Mouse (Mus musculus): ENCODE measurements around the gene Lrrc73. TPM values are rescaled to one million over a fixed set of nuclear protein-coding genes. Genes with fewer than 3 reads are reported as not detected.

The Lrrc73 gene
- polyA plus RNA-seq, 1 experiment from 2014 or later: 5.8 TPM

DNA sequence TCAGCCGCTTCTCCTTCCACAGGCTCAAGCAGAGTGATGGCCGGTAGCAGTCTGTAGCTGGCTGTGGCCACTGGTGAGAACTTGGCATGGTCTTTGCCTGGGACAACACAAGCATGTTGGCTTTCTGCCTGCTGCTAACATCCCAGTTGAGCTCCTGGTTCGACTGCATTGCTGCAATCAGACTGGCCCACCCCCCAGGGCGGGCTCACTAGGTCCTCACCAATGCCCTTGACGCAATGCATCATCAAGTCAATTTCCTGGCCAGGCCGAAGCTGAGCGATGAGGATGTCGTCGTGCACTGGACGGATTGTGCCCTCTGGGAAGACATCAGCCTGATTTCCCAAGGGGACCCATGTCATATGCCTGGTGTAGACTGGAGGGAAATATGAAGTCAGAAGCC lies 8.8 kb upstream of the Lrrc73 start:
- Histone ChIP-seq H3K36me3 (peaks cover 72% of the 10 kb centered on the region), H3K4me1 (replicated peaks) (peaks cover 26% of the 10 kb centered on the region), H3K9ac (no peak overlapping the region), H3K4me3 (no peak overlapping the region), H3K27ac (replicated peaks) (no peak overlapping the region), H3K9me3 (no peaks in the 10 kb centered on the region), H3K27me3 (no peaks in the 10 kb centered on the region), H3K4me2 (no peak overlapping the region)
- ATAC-seq (ENCODE audit: low read depth): no peak
- 71% methylated on average over 10 of the region's 10 CpGs for whole genome bisulfite sequencing

DNA sequence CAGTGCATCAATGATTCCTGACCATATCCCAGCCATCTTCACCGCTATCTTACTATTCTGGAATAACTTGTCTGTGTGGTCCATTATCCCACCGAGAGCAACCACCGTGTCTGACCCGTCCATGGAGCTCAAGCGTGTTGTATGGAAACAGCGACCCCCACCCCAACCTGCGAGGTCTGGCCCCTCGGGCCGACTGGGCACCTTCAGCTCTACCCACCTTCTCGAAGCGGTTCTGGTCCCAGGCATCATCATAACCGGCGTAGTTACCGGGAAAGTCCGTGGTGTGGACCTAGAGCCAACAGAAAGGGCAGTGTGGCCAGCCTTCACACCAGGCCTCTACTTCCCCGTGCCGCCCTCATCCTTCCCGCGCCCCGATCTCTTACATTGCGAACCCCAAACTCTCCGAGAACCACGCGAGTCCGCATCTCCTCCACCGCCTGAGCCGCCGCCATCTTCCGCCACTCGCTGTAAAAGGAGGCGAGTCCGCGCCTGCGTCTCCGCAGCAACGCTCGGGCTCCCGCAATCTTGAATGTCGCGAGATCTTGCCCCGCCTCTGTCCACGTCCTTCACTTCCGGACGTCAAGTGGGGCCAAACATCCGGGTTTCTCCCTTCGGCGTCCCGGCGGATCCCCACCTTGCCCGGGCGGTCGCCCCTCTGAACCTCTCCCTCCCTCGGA lies 5.7 kb upstream of the Lrrc73 start, which contains the start of the genes Polr1c and Yipf3:
Gene Polr1c (minus strand): TSS at position 543 of the 677 bp plus-strand sequence.
Gene Yipf3 (plus strand): TSS at position 569 of the 677 bp plus-strand sequence.
- peaks cover 36% of the 10 kb centered on the region for H3K4me1 ChIP-seq (replicated peaks)
- H3K9me3 ChIP-seq: no peaks in the 10 kb centered on the region
- peak within 1 kb of the TSS; percentile 81 for H3K4me3 ChIP-seq
- no peaks in the 10 kb centered on the region for H3K27me3 ChIP-seq
- WGBS: under 1% methylated on average over 53 of the region's 53 CpGs
- peak within 1 kb of the TSS; percentile 95 for H3K4me2 ChIP-seq
- peak; percentile 94 for ATAC-seq (ENCODE audit: low read depth)
- peaks cover 71% of the 10 kb centered on the region for H3K36me3 ChIP-seq
- H3K9ac ChIP-seq: peak within 1 kb of the TSS; percentile 97
- peak within 1 kb of the TSS; percentile 86 for H3K27ac ChIP-seq (replicated peaks)

DNA sequence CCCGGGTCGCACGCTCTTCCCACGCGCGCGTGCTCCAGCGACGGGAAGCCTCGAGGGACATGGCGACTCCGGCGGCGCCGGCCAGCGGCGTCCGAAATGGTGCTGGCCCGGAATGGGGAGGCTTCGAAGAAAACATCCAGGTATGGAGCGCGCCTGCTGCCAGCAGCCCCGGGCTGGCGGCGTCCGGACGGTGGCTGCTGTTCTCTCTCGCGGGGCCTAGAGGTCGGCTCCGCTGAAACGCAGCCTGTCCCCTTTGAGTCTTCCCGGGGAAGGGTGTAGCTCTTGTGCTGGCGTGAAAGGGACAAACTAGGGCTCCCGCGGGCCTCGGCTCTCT lies 5.2 kb upstream of the Lrrc73 start:
- Histone ChIP-seq H3K4me2 (peak overlapping the region; percentile 95), H3K27ac (replicated peaks) (peak overlapping the region; percentile 86), H3K4me1 (replicated peaks) (peaks cover 39% of the 10 kb centered on the region), H3K9ac (peak overlapping the region; percentile 97), H3K27me3 (no peaks in the 10 kb centered on the region), H3K9me3 (no peaks in the 10 kb centered on the region), H3K36me3 (peaks cover 66% of the 10 kb centered on the region), H3K4me3 (peak overlapping the region; percentile 81)
- ATAC-seq (ENCODE audit: low read depth): peak; percentile 60; the same call in 1 of the 2 replicates
- under 1% methylated on average over 37 of the region's 37 CpGs for WGBS

DNA sequence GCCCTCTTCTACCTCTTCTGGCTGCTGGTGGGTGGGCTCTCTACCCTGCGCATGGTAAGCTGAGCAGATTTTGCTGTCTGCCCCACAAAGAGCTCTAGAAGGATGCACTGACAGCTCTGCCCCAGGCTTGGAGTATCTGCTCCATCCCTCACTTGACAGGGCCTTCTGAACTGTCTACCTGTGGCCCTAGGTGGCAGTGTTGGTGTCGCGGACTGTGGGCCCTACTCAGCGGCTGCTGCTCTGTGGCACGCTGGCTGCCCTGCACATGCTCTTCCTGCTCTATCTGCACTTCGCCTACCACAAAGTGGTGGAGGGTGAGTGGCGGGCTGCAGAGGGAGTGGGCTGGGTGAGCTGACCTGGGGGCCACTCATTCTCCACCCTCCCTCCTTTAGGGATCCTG lies 2.2 kb upstream of the Lrrc73 start:
- Histone ChIP-seq H3K9ac (no peak overlapping the region), H3K4me3 (no peak overlapping the region), H3K4me1 (replicated peaks) (peaks cover 56% of the 10 kb centered on the region), H3K27me3 (peaks cover 7% of the 10 kb centered on the region), H3K9me3 (no peaks in the 10 kb centered on the region), H3K36me3 (peaks cover 36% of the 10 kb centered on the region), H3K27ac (replicated peaks) (no peak overlapping the region), H3K4me2 (no peak overlapping the region)
- no peak for ATAC-seq (ENCODE audit: low read depth)
- WGBS: 86% methylated on average over 7 of the region's 7 CpGs

DNA sequence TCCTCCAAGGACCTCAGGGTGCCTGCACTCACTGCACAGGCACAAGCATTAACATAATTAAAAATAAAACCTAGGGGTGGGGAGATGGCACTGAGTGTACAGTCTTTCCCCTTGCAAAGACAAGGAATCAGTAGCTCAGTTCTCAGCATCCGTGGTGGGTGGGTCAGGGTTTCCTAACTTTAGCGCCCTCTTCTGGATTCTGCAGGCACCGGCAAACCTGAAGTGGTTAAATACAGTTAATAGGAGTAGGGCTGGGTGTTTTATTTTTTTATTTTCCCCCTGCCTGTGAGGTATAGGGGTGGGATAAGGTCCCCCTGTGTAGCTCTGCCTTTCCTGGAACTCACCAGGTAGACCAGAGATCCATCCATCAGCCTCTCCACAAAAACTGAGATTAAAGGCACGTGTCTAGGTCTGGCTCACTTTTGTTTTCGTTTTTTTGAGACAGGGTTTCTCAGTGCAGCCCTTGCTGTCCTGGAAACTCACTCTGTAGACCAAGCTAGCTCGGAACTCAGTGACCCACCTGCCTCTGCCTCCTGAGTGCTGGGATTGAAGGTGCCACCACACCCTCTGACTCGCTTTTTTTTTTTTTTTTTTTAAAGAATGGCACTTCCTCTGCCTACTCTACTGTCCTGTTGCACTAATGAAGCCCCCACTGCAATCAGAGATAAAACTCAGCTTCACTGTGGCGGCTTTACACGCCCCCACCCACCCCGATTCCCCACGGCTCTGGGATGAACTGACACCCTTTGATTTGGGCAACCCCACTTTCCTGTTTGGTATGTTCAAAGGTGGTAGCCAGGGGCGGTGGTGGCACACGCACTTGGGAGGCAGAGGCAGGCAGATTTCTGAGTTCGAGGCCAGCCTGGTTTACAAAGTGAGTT lies 520 bp upstream of the Lrrc73 start:
- 56% methylated on average over 14 of the region's 14 CpGs for WGBS
- peaks cover 7% of the 10 kb centered on the region for H3K27me3 ChIP-seq
- peak overlapping the region; percentile 98 for H3K4me2 ChIP-seq
- H3K36me3 ChIP-seq: peaks cover 50% of the 10 kb centered on the region
- H3K9me3 ChIP-seq: no peaks in the 10 kb centered on the region
- peaks cover 45% of the 10 kb centered on the region for H3K4me1 ChIP-seq (replicated peaks)
- peak overlapping the region; percentile 86; the same call in 1 of the 2 replicates for H3K9ac ChIP-seq
- peak overlapping the region; percentile 81 for H3K27ac ChIP-seq (replicated peaks)
- peak; percentile 1; the same call in 1 of the 2 replicates for ATAC-seq (ENCODE audit: low read depth)
- peak overlapping the region; percentile 77 for H3K4me3 ChIP-seq

DNA sequence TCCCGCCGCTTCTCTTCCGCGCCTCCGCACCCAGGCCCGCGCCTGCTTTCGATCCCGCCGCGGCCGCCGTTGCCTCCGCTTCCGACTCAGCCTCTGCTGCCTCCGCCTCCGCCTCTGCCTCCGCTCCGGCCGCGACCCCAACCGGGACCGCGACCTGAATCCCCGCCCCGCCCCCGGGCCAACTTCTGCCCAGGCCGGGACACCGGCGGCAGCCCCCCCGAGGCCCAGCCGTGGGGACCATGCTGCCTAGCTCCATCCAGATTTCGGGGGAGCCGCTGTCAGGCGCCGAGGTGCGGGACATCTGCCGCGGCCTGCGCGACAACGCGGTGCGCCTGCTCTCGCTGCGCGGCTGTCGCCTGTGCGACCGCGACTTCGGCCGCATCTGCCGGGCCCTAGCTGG lies 775 bp downstream of the Lrrc73 start:
- ATAC-seq (ENCODE audit: low read depth): peak; percentile 61
- peaks cover 62% of the 10 kb centered on the region for H3K36me3 ChIP-seq
- WGBS: 1% methylated on average over 52 of the region's 54 CpGs
- H3K27ac ChIP-seq (replicated peaks): peak overlapping the region; percentile 81
- H3K4me3 ChIP-seq: peak overlapping the region; percentile 77
- H3K9ac ChIP-seq: peak overlapping the region; percentile 86
- peaks cover 38% of the 10 kb centered on the region for H3K4me1 ChIP-seq (replicated peaks)
- no peaks in the 10 kb centered on the region for H3K9me3 ChIP-seq
- H3K27me3 ChIP-seq: peaks cover 7% of the 10 kb centered on the region
- H3K4me2 ChIP-seq: peak overlapping the region; percentile 98

DNA sequence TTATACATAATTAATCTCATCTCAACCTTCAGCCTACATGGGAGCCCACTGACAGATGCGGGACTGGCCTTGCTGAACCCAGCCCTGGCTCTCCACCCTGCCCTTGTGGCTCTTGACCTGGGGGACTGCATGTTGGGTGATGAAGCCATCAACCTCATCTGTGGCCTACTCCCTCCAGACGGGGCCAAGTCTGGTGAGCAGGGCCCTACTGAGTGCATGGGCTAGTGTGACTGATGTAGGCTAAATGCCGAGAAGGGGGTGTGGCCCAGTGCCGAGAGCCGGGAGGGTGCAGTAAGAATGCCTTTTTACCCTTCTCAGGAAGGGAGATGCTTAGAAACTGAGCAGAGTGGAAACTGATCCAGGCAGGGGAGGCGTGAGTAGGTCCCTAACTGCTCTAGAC lies 1.8 kb downstream of the Lrrc73 start:
- H3K4me1 ChIP-seq (replicated peaks): peaks cover 27% of the 10 kb centered on the region
- 33% methylated on average over 6 of the region's 6 CpGs for WGBS
- peaks cover 62% of the 10 kb centered on the region for H3K36me3 ChIP-seq
- H3K9me3 ChIP-seq: no peaks in the 10 kb centered on the region
- H3K27ac ChIP-seq (replicated peaks): no peak overlapping the region
- H3K4me2 ChIP-seq: peak overlapping the region; percentile 98
- no peak for ATAC-seq (ENCODE audit: low read depth)
- peaks cover 7% of the 10 kb centered on the region for H3K27me3 ChIP-seq
- H3K9ac ChIP-seq: peak overlapping the region; percentile 86
- peak overlapping the region; percentile 77 for H3K4me3 ChIP-seq

DNA sequence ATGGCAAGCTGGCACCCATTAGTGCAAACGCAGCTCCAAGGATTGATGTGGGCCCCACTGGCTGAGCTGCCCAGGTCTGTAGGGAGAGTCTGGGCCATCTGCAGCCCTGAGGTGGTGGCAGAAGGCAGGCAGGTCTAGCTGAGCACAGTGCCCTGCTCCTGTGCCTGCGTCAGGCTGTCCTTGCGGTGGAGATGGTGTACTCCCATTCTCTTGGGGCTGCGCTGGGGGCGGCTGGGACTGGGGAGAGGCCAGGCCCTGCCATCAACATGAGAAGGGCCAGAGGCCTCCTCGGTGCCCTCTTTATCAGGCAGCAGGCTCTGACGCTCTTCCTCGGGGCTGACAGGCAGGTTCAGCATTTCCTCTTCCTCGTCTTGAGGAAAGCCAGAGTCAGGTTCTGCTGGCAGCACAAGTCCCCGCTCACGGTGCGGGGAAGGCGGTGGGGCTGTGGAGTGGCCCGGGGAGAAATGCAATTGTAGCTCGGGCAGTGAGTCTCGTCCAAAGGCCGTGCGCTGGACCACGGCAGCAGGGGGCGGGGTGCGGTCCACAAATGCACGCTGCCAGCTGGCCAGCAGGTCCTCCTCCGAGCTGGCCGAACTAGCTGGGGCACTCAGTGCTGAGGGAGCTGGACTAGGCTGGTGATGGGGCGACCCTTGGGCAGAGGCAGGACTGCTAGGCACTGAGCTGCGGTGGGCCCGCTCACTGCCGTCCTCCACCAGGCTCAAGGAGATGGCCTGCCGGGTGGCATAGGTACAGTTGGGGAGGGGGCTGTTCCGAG lies 5.1 kb downstream of the Lrrc73 start:
- H3K27ac ChIP-seq (replicated peaks): no peak overlapping the region
- H3K9ac ChIP-seq: no peak overlapping the region; the same call in 1 of the 2 replicates
- no peaks in the 10 kb centered on the region for H3K9me3 ChIP-seq
- no peak for ATAC-seq (ENCODE audit: low read depth)
- H3K4me2 ChIP-seq: no peak overlapping the region
- peaks cover 17% of the 10 kb centered on the region for H3K4me1 ChIP-seq (replicated peaks)
- H3K4me3 ChIP-seq: no peak overlapping the region
- 90% methylated on average over 30 of the region's 30 CpGs for WGBS
- H3K27me3 ChIP-seq: peaks cover 7% of the 10 kb centered on the region
- peaks cover 72% of the 10 kb centered on the region for H3K36me3 ChIP-seq

DNA sequence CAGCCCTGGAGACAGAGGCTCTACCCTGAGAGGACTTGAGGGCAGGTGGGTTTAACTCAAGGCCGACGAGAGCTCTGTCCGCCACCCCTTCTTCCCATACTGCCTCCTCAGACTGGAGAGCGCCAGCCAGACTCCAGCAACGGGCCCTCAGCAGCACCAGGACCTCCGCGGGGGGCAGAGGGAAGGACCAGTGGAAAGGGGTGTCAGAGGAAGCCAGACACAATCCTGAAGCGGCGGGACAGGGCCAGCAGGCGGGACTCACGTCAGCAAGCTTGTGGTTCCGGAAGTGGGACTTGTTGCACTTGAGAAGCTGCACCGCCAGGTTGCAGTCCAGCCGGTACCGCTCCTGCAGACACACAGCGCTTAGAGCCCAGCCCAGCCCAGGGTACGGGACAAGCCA lies 6.3 kb downstream of the Lrrc73 start:
- no peak for ATAC-seq (ENCODE audit: low read depth)
- Histone ChIP-seq H3K27ac (replicated peaks) (no peak overlapping the region), H3K9me3 (no peaks in the 10 kb centered on the region), H3K36me3 (peaks cover 84% of the 10 kb centered on the region), H3K4me3 (no peak overlapping the region), H3K4me2 (no peak overlapping the region), H3K4me1 (replicated peaks) (peaks cover 9% of the 10 kb centered on the region), H3K27me3 (peaks cover 7% of the 10 kb centered on the region), H3K9ac (no peak overlapping the region)
- 93% methylated on average over 17 of the region's 17 CpGs for WGBS

DNA sequence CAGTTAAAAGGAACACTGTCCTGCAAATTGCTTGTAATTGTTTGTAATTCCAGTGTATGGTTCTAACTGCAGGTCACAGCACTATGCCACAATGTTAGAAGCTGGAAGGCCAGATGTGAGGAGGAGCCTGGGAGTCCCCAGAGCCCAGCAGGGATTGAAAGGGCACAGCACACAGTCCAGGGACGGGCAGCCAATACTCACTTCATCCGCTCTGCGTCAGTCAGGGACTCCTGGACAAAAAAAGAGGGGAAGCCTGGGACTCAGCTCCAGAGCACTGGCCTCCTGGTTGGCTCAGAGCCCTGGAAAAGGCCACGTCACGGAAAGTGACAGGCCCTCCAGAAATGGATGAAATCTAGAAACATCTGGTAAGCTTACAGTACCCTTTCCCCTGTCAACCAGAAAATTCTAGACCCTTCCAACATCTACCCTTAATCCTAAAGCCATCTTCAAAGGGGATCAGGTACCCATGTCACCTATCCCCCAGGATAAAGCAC lies 8.9 kb downstream of the Lrrc73 start:
- H3K4me2 ChIP-seq: no peak overlapping the region
- ATAC-seq (ENCODE audit: low read depth): no peak
- H3K9ac ChIP-seq: 0 out of 2 replicates have a peak overlapping the region, but pooled peaks have one; percentile 3
- WGBS: 76% methylated on average over 5 of the region's 5 CpGs
- no peaks in the 10 kb centered on the region for H3K4me1 ChIP-seq (replicated peaks)
- no peak overlapping the region for H3K27ac ChIP-seq (replicated peaks)
- H3K36me3 ChIP-seq: peaks cover 85% of the 10 kb centered on the region
- H3K27me3 ChIP-seq: no peaks in the 10 kb centered on the region
- no peaks in the 10 kb centered on the region for H3K9me3 ChIP-seq
- H3K4me3 ChIP-seq: no peak overlapping the region

DNA sequence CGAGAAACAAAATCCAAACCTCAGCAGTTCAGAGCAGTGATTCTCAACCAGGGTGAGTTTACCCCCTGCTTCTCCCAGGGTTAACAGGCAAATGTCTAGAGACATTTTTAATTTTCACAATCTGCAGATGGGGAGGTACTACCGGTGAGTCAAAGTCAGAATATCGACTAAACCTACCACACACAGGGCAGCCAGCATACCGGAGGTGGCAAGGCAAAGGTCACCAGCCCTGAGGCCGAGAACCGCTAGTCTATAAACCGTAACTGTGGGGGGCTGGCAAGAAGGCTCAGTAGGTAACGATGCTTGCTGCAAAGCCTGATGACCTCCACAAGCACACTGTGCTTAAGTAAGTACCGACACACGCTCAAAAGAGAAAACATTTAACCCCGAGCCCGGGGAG lies 12.2 kb downstream of the Lrrc73 start:
- Histone ChIP-seq H3K4me2 (no peak overlapping the region), H3K9me3 (no peaks in the 10 kb centered on the region), H3K27ac (replicated peaks) (no peak overlapping the region), H3K4me3 (no peak overlapping the region), H3K9ac (no peak overlapping the region), H3K27me3 (no peaks in the 10 kb centered on the region), H3K4me1 (replicated peaks) (no peaks in the 10 kb centered on the region), H3K36me3 (peaks cover 68% of the 10 kb centered on the region)
- no peak for ATAC-seq (ENCODE audit: low read depth)
- 88% methylated on average over 12 of the region's 12 CpGs for WGBS

Measured in neural tube, embryonic 13.5 days (tissue).